In the genomic region with DNA sequence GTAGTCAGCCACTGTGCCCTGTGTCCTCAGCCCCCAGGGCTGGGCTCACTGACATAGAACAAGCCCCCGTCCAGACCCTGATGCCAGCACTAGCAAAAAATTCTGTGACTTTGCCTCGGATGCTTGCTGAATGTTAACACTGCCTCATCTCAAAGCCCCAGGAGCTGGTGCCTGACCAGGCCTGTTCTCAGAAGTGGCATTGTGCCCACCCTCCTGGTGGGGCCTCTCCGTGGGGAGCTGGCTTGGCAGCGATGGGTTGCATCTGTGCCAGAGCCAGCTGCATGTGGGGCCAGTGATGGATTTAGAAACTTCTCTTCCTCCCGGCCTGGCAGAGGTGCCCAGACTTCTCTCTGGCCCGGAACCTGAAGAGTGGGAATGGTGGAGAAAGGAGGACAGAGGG, we compare ENCODE assay signal across 9 mouse cellular contexts. TPM values are rescaled to one million over a fixed set of nuclear protein-coding genes. Genes with fewer than 3 reads are reported as not detected.
DNase-seq lines count a peak whose midpoint lies in the region; ATAC-seq lines count a peak whose summit lies in the region.
"Had no signal": no experiment of that assay in that cellular context is flagged by ENCODE, and none has a peak within 500 bp of the region (broad histone marks: within the 10 kb centered on the region; RNA-seq: fewer than 3 reads in every experiment).

No protein-coding gene starts in this region.

- intact Hi-C loops in left cerebral cortex, postnatal 25 days (cut with DNase I), result loop anchor here (10.0 kb wide), 1 partner anchor 235 kb away; no protein-coding TSS in a partner anchor

- DNase-seq in 3T3-L1 (ENCODE audit: low read depth, low spot score) (peak; percentile 29), adipocyte (ENCODE audit: low spot score) (peak; percentile 71)
- DNase-seq in left cerebral cortex, postnatal 25 days (ENCODE audit: low spot score in 2 of 2), result peak; percentile 85 to 96
- no peak for DNase-seq in kidney, postnatal 25 days
- no peak for DNase-seq in embryo, embryonic 11 days

- H3K4me3 ChIP-seq in forebrain, embryonic 16.5 days (replicated peaks; ENCODE audit: low read length), result no peak overlapping the region
- H3K4me3 ChIP-seq in heart, embryonic 15.5 days, result no peak overlapping the region
- no peak overlapping the region for H3K4me3 ChIP-seq in stomach, embryonic 16.5 days (replicated peaks; ENCODE audit: low read length)
- H3K4me3 ChIP-seq: limb, embryonic 12.5 days had no signal

- 33% methylated on average over 6 of the region's 6 CpGs for WGBS in forebrain, embryonic 16.5 days
- WGBS in heart, embryonic 15.5 days, result 44% methylated on average over 6 of the region's 6 CpGs
- WGBS in stomach, embryonic 16.5 days, result 68% methylated on average over 6 of the region's 6 CpGs

- H3K9me3 ChIP-seq in forebrain, embryonic 16.5 days (ENCODE audit: control insufficient read depth, low read length), result no peaks in the 10 kb centered on the region
- H3K9me3 ChIP-seq in heart, embryonic 15.5 days (replicated peaks), result no peaks in the 10 kb centered on the region
- H3K9me3 ChIP-seq in stomach, embryonic 16.5 days (replicated peaks; ENCODE audit: control insufficient read depth, low read length), result no peaks in the 10 kb centered on the region
- H3K9me3 ChIP-seq: limb, embryonic 12.5 days had no signal

- H3K36me3 ChIP-seq in forebrain, embryonic 16.5 days (ENCODE audit: control insufficient read depth, insufficient read depth), result no peaks in the 10 kb centered on the region
- H3K36me3 ChIP-seq in heart, embryonic 15.5 days, result no peaks in the 10 kb centered on the region
- no peaks in the 10 kb centered on the region for H3K36me3 ChIP-seq in stomach, embryonic 16.5 days (ENCODE audit: control insufficient read depth, insufficient read depth, low read length)
- H3K36me3 ChIP-seq: limb, embryonic 12.5 days had no signal

- no peaks in the 10 kb centered on the region for H3K27me3 ChIP-seq in forebrain, embryonic 16.5 days (replicated peaks; ENCODE audit: control insufficient read depth, insufficient read depth, low read length)
- no peaks in the 10 kb centered on the region for H3K27me3 ChIP-seq in heart, embryonic 15.5 days
- H3K27me3 ChIP-seq in stomach, embryonic 16.5 days (ENCODE audit: control insufficient read depth, insufficient read depth, low read length), result no peaks in the 10 kb centered on the region

- peak overlapping the region; percentile 82 for H3K27ac ChIP-seq in forebrain, embryonic 16.5 days (ENCODE audit: low read length)
- H3K27ac ChIP-seq in heart, embryonic 15.5 days, result peak overlapping the region; percentile 98
- H3K27ac ChIP-seq in stomach, embryonic 16.5 days (ENCODE audit: low read length), result peak overlapping the region; percentile 56; the same call in 1 of the 2 replicates
- H3K27ac ChIP-seq: limb, embryonic 12.5 days had no signal

- peak; percentile 68 for ATAC-seq in forebrain, embryonic 16.5 days
- ATAC-seq in heart, embryonic 15.5 days (replicated peaks; ENCODE audit: insufficient number of reproducible peaks, insufficient read depth, low FRiP score, low read depth), result peak; percentile 49
- ATAC-seq in stomach, embryonic 16.5 days (ENCODE audit: insufficient read depth, low FRiP score), result peak; percentile 41; the same call in 1 of the 2 replicates

- H3K4me2 ChIP-seq in forebrain, embryonic 16.5 days (ENCODE audit: low read length), result no peak overlapping the region
- H3K4me2 ChIP-seq in heart, embryonic 15.5 days, result peak overlapping the region; percentile 30; the same call in 1 of the 2 replicates
- no peak overlapping the region for H3K4me2 ChIP-seq in stomach, embryonic 16.5 days (ENCODE audit: low read depth, low read length)
- H3K4me2 ChIP-seq: limb, embryonic 12.5 days had no signal

- peaks cover 22% of the 10 kb centered on the region for H3K4me1 ChIP-seq in forebrain, embryonic 16.5 days (replicated peaks; ENCODE audit: control insufficient read depth, insufficient read depth, low read length)
- peaks cover 64% of the 10 kb centered on the region for H3K4me1 ChIP-seq in heart, embryonic 15.5 days (replicated peaks)
- H3K4me1 ChIP-seq in stomach, embryonic 16.5 days (ENCODE audit: control insufficient read depth, insufficient read depth, low read length), result no peaks in the 10 kb centered on the region

- peak overlapping the region; percentile 32; the same call in 1 of the 2 replicates for H3K9ac ChIP-seq in forebrain, embryonic 16.5 days (replicated peaks; ENCODE audit: low read depth, low read length)
- 0 out of 2 replicates have a peak overlapping the region, but pooled peaks have one; percentile 28 for H3K9ac ChIP-seq in heart, embryonic 15.5 days
- H3K9ac ChIP-seq in stomach, embryonic 16.5 days (ENCODE audit: low read length), result no peak overlapping the region
- H3K9ac ChIP-seq: limb, embryonic 12.5 days had no signal

RNA-seq across cellular contexts. Expression of a gene that starts 30.2 kb away (rescaled TPM):
- 4.1 and 5.2 TPM in 2 replicates for polyA plus RNA-seq in forebrain, embryonic 16.5 days (2015; fragmentation: Nextera tagmentation; extraction: Ambion mirVana)
- 46.1 and 50.6 TPM in 2 replicates for polyA plus RNA-seq in heart, embryonic 15.5 days (2015; fragmentation: Nextera tagmentation; extraction: Ambion mirVana)
- 10 to 100 TPM; 49.9 to 54.2 TPM for total RNA-seq in left cerebral cortex, postnatal 25 days (2021)
- polyA plus RNA-seq in stomach, embryonic 16.5 days (2015; fragmentation: Nextera tagmentation; extraction: Ambion mirVana), result 6.6 and 8.6 TPM in 2 replicates

RNA-seq across cellular contexts. Expression of a gene that starts 40.3 kb away (rescaled TPM):
- polyA plus RNA-seq in forebrain, embryonic 16.5 days (2015; fragmentation: Nextera tagmentation; extraction: Ambion mirVana), result 67.7 and 67.9 TPM in 2 replicates
- polyA plus RNA-seq in heart, embryonic 15.5 days (2015; fragmentation: Nextera tagmentation; extraction: Ambion mirVana), result 60.4 and 65.0 TPM in 2 replicates
- 10 to 100 TPM; 54.9 TPM for total RNA-seq in left cerebral cortex, postnatal 25 days (2021)
- polyA plus RNA-seq in stomach, embryonic 16.5 days (2015; fragmentation: Nextera tagmentation; extraction: Ambion mirVana), result 66.6 and 69.3 TPM in 2 replicates

Comparison
In these comparisons a context has a peak if more than half of its experiments do, and no peak if none do; other contexts are left out.
1. DNase-seq: peak in 3T3-L1 (single experiment), adipocyte (single experiment) and left cerebral cortex, postnatal 25 days (2 of 2); none in kidney, postnatal 25 days (0 of 2) and embryo, embryonic 11 days (single experiment).
2. Peak in every context shown above with its lines, with median percentiles within 50 percentile points of each other: ATAC-seq and H3K27ac ChIP-seq.